Mouse (Mus musculus): ENCODE measurements around the gene Zfp566. TPM values are rescaled to one million over a fixed set of nuclear protein-coding genes. Genes with fewer than 3 reads are reported as not detected.

The Zfp566 gene
- polyA plus RNA-seq, 1 experiment from 2014 or later = 9.5 TPM

GRCm38 (mm10) chr7:30116076-30116475 lies 25.7 kb upstream of the Zfp566 start:
- no peak overlapping the region for H3K4me3 ChIP-seq (replicated peaks; ENCODE audit: low read depth, low read length)
- H3K9ac ChIP-seq (ENCODE audit: low read depth, low read length) = no peak overlapping the region
- H3K9me3 ChIP-seq (replicated peaks; ENCODE audit: low read length) = no peaks in the 10 kb centered on the region
- no peak for TF ChIP-seq CTCF (IDR thresholded peaks at IDR 0.05; ENCODE audit: low read depth)
- DNase-seq (ENCODE audit: low spot score) (no peak), ATAC-seq (replicated peaks; ENCODE audit: low FRiP score, low read depth) (no peak)
- H3K27me3 ChIP-seq (ENCODE audit: insufficient read depth, low read length) = no peaks in the 10 kb centered on the region
- H3K4me2 ChIP-seq (ENCODE audit: low read length) = no peak overlapping the region
- 93% methylated on average over 5 of the region's 5 CpGs for WGBS
- H3K27ac ChIP-seq = no peak overlapping the region
- no peaks in the 10 kb centered on the region for H3K4me1 ChIP-seq (replicated peaks; ENCODE audit: insufficient read depth, low read length)
- H3K36me3 ChIP-seq (ENCODE audit: insufficient read depth, low read length) = no peaks in the 10 kb centered on the region

GRCm38 (mm10) chr7:30099297-30099696 lies 9.0 kb upstream of the Zfp566 start:
- Histone ChIP-seq H3K9ac (ENCODE audit: low read depth, low read length) (no peak overlapping the region), H3K36me3 (ENCODE audit: insufficient read depth, low read length) (peaks cover 35% of the 10 kb centered on the region), H3K4me2 (ENCODE audit: low read length) (no peak overlapping the region), H3K9me3 (replicated peaks; ENCODE audit: low read length) (no peaks in the 10 kb centered on the region), H3K27me3 (ENCODE audit: insufficient read depth, low read length) (no peaks in the 10 kb centered on the region), H3K27ac (no peak overlapping the region), H3K4me1 (replicated peaks; ENCODE audit: insufficient read depth, low read length) (no peaks in the 10 kb centered on the region), H3K4me3 (replicated peaks; ENCODE audit: low read depth, low read length) (no peak overlapping the region)
- ATAC-seq (replicated peaks; ENCODE audit: low FRiP score, low read depth) (no peak), DNase-seq (ENCODE audit: low spot score) (no peak)
- 95% methylated on average over 13 of the region's 13 CpGs for WGBS
- no peak for TF ChIP-seq CTCF (IDR thresholded peaks at IDR 0.05; ENCODE audit: low read depth)

- WGBS = 1% methylated on average over 5 of the region's 5 CpGs
- ATAC-seq (replicated peaks; ENCODE audit: low FRiP score, low read depth) (no peak), DNase-seq (ENCODE audit: low spot score) (peak; percentile 24)
- H3K4me1 ChIP-seq (replicated peaks; ENCODE audit: insufficient read depth, low read length) = 0 out of 2 replicates have a peak, but pooled peaks cover 2% of the 10 kb centered on the region
- TF ChIP-seq CTCF (IDR thresholded peaks at IDR 0.05; ENCODE audit: low read depth) = no peak
- peak overlapping the region; percentile 75 for H3K4me3 ChIP-seq (replicated peaks; ENCODE audit: low read depth, low read length)
- H3K36me3 ChIP-seq (ENCODE audit: insufficient read depth, low read length) = peaks cover 12% of the 10 kb centered on the region; the same call in 1 of the 2 replicates
- no peaks in the 10 kb centered on the region for H3K9me3 ChIP-seq (replicated peaks; ENCODE audit: low read length)
- H3K9ac ChIP-seq (ENCODE audit: low read depth, low read length) = peak overlapping the region; percentile 81; the same call in 1 of the 2 replicates
- H3K4me2 ChIP-seq (ENCODE audit: low read length) = peak overlapping the region; percentile 76
- peak overlapping the region; percentile 31; the same call in 1 of the 2 replicates for H3K27ac ChIP-seq
- H3K27me3 ChIP-seq (ENCODE audit: insufficient read depth, low read length) = no peaks in the 10 kb centered on the region
Measured at GRCm38 (mm10) chr7:30095551-30096125, 5.3 kb upstream of the Zfp566 start.

- WGBS = under 1% methylated on average over 26 of the region's 26 CpGs
- Histone ChIP-seq H3K27ac (peak within 1 kb of the TSS; percentile 94), H3K4me1 (replicated peaks; ENCODE audit: insufficient read depth, low read length) (0 out of 2 replicates have a peak, but pooled peaks cover 2% of the 10 kb centered on the region)
Measured at GRCm38 (mm10) chr7:30094646-30095429, 4.5 kb upstream of the Zfp566 start, which contains the start of gene Zfp260. TSS of gene Zfp260 (plus strand) at chr7:30094777.

GRCm38 (mm10) chr7:30093918-30094415 lies 3.6 kb upstream of the Zfp566 start:
- Histone ChIP-seq H3K4me2 (ENCODE audit: low read length) (peak overlapping the region; percentile 76), H3K27ac (no peak overlapping the region), H3K36me3 (ENCODE audit: insufficient read depth, low read length) (0 out of 2 replicates have a peak, but pooled peaks cover 2% of the 10 kb centered on the region), H3K4me3 (replicated peaks; ENCODE audit: low read depth, low read length) (peak overlapping the region; percentile 75), H3K9ac (ENCODE audit: low read depth, low read length) (no peak overlapping the region), H3K27me3 (ENCODE audit: insufficient read depth, low read length) (no peaks in the 10 kb centered on the region), H3K9me3 (replicated peaks; ENCODE audit: low read length) (no peaks in the 10 kb centered on the region), H3K4me1 (replicated peaks; ENCODE audit: insufficient read depth, low read length) (peaks cover 10% of the 10 kb centered on the region; the same call in 1 of the 2 replicates)
- no peak for TF ChIP-seq CTCF (IDR thresholded peaks at IDR 0.05; ENCODE audit: low read depth)
- WGBS = 73% methylated on average over 6 of the region's 6 CpGs
- DNase-seq (ENCODE audit: low spot score) = no peak
- no peak for ATAC-seq (replicated peaks; ENCODE audit: low FRiP score, low read depth)

More at GRCm38 (mm10) chr7:30094646-30095429, 4.5 kb upstream of the Zfp566 start, which contains the start of gene Zfp260:
- peak within 1 kb of the TSS; percentile 81 for H3K9ac ChIP-seq (ENCODE audit: low read depth, low read length)
- H3K4me3 ChIP-seq (replicated peaks; ENCODE audit: low read depth, low read length) = peak within 1 kb of the TSS; percentile 75
- peaks cover 8% of the 10 kb centered on the region; the same call in 1 of the 2 replicates for H3K36me3 ChIP-seq (ENCODE audit: insufficient read depth, low read length)
- DNase-seq (ENCODE audit: low spot score) (peak; percentile 100), ATAC-seq (replicated peaks; ENCODE audit: low FRiP score, low read depth) (peak; percentile 79)
- no peaks in the 10 kb centered on the region for H3K9me3 ChIP-seq (replicated peaks; ENCODE audit: low read length)
- no peak; the same call in 1 of the 2 replicates for TF ChIP-seq CTCF (IDR thresholded peaks at IDR 0.05; ENCODE audit: low read depth)
- H3K4me2 ChIP-seq (ENCODE audit: low read length) = peak within 1 kb of the TSS; percentile 76
- no peaks in the 10 kb centered on the region for H3K27me3 ChIP-seq (ENCODE audit: insufficient read depth, low read length)

GRCm38 (mm10) chr7:30092666-30093065 lies 2.3 kb upstream of the Zfp566 start:
- TF ChIP-seq CTCF (IDR thresholded peaks at IDR 0.05; ENCODE audit: low read depth) = no peak
- no peak for ATAC-seq (replicated peaks; ENCODE audit: low FRiP score, low read depth)
- 81% methylated on average over 9 of the region's 9 CpGs for WGBS

More at GRCm38 (mm10) chr7:30092666-30093065, 2.3 kb upstream of the Zfp566 start:
- no peak overlapping the region for H3K4me3 ChIP-seq (replicated peaks; ENCODE audit: low read depth, low read length)
- H3K9ac ChIP-seq (ENCODE audit: low read depth, low read length) = no peak overlapping the region
- no peak overlapping the region for H3K4me2 ChIP-seq (ENCODE audit: low read length)
- no peak overlapping the region for H3K27ac ChIP-seq
- no peaks in the 10 kb centered on the region for H3K9me3 ChIP-seq (replicated peaks; ENCODE audit: low read length)
- no peak for DNase-seq (ENCODE audit: low spot score)
- H3K36me3 ChIP-seq (ENCODE audit: insufficient read depth, low read length) = no peaks in the 10 kb centered on the region
- peaks cover 15% of the 10 kb centered on the region; the same call in 1 of the 2 replicates for H3K4me1 ChIP-seq (replicated peaks; ENCODE audit: insufficient read depth, low read length)
- no peaks in the 10 kb centered on the region for H3K27me3 ChIP-seq (ENCODE audit: insufficient read depth, low read length)

All from kidney, postnatal 0 days (tissue).